Mouse (Mus musculus) testis, adult 2 months (tissue): ENCODE measurements around the gene Wdr43.

Source experiments
- CTCF ChIP-seq: fragments of 200-500 bp; IDR thresholded peaks from 2 replicates; pipeline ENCODE4 v1.5.1; 2012; ENCODE audit warnings: low read depth, mild to moderate bottlenecking, inconsistent platforms, low read length, moderate library complexity; ENCODE audit not compliant: control insufficient read depth, insufficient read depth, insufficient replicate concordance
- POLR2A ChIP-seq: fragments of 200-500 bp; IDR thresholded peaks from 2 replicates; pipeline ENCODE4 v1.6.1; 2012; ENCODE audit warnings: low read depth, mild to moderate bottlenecking, inconsistent platforms, low read length, moderate library complexity; ENCODE audit not compliant: control insufficient read depth

DNA sequence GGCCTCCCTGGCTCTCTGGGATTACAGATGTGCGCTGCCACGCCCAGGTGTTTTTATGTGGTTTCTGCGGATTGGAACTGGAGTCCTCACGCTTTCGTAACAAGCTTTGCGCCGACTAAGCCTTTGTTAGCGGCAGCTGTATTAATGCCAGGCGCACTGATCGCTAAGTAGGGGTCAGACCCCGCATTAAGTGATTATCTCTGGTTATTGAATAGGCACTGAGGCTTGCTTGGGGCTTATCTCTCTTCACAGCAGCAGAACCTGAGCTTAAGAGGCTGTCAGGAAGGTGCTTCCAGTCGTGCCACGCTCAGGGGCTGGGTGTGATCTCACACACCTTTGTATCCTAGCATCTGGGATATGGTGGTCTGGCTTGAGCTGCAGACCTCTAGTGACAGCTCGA, 66.0 kb downstream of the Wdr43 start:
- no peak for TF ChIP-seq CTCF
- no peak for TF ChIP-seq POLR2A
